Mouse (Mus musculus) midbrain, embryonic 14.5 days (tissue): ENCODE measurements at regions not wholly inside any gene's neighbourhood (a gene's known extent, or its start where the extent isn't known, plus 50 kb on each side); places are given as distances from the start of the nearest gene placed in this dataset.

Source experiments
- ATAC-seq: fragments of 200-750 bp; cut with Nextera tagmentation; 2 replicates; pipeline ENCODE4 v1.8.0; 2017; ENCODE audit warnings: moderate number of reproducible peaks, moderate library complexity; ENCODE audit not compliant: low FRiP score, low TSS enrichment
- DNase-seq: peaks from one replicate; pipeline ENCODE4 v3.0.0-alpha.2; 2015
- H3K27ac ChIP-seq: fragments of 300-500 bp; sonication (generic); replicated peaks from 2 replicates; pipeline ENCODE4 v1.5.1; 2014; ENCODE audit warnings: mild to moderate bottlenecking, low read depth, low read length, moderate library complexity
- H3K27me3 ChIP-seq: fragments of 300-500 bp; sonication (generic); 2 replicates; pipeline ENCODE4 v1.6.1; 2014; ENCODE audit warnings: low read length, control low read depth, mixed read lengths; ENCODE audit not compliant: control insufficient read depth, insufficient read depth
- H3K36me3 ChIP-seq: fragments of 300-500 bp; sonication (generic); 2 replicates; pipeline ENCODE4 v1.6.1; 2014; ENCODE audit warnings: low read length, control low read depth; ENCODE audit not compliant: control insufficient read depth, insufficient read depth
- H3K4me1 ChIP-seq: fragments of 300-500 bp; sonication (generic); 2 replicates; pipeline ENCODE4 v1.6.1; 2014; ENCODE audit warnings: mild to moderate bottlenecking, antibody characterized with exemption, low read length, control low read depth; ENCODE audit not compliant: control insufficient read depth, insufficient read depth
- H3K4me2 ChIP-seq: fragments of 300-500 bp; sonication (generic); 2 replicates; pipeline ENCODE4 v1.6.1; 2014; ENCODE audit warnings: mild to moderate bottlenecking, low read length, moderate library complexity
- H3K4me3 ChIP-seq: fragments of 300-500 bp; sonication (generic); replicated peaks from 2 replicates; pipeline ENCODE4 v1.5.1; 2014; ENCODE audit warnings: low read depth, low read length
- H3K9ac ChIP-seq: fragments of 300-500 bp; sonication (generic); replicated peaks from 2 replicates; pipeline ENCODE4 v1.6.1; 2014; ENCODE audit warnings: mild to moderate bottlenecking, low read length, moderate library complexity
- H3K9me3 ChIP-seq: fragments of 300-500 bp; sonication (generic); 2 replicates; pipeline ENCODE4 v1.6.1; 2016; ENCODE audit warnings: low read length, control low read depth, mixed read lengths; ENCODE audit not compliant: control insufficient read depth
- WGBS: fragments of 180-500 bp; shearing (Covaris S2); extraction: QIAGEN DNeasy Blood & Tissue Kit; methylation state at CpG from one replicate; pipeline ENCODE4 v1.1.7; 2014; 5-methylcytosine and 5-hydroxymethylcytosine counted together

- Histone ChIP-seq H3K9me3 (no peaks in the 10 kb centered on the region), H3K4me3 (no peak overlapping the region), H3K27ac (0 out of 2 replicates have a peak overlapping the region, but pooled peaks have one; percentile 3), H3K4me2 (no peak overlapping the region), H3K27me3 (no peaks in the 10 kb centered on the region), H3K4me1 (no peaks in the 10 kb centered on the region; the same call in 1 of the 2 replicates), H3K9ac (no peak overlapping the region), H3K36me3 (no peaks in the 10 kb centered on the region)
- ATAC-seq (peak; percentile 69; the same call in 1 of the 2 replicates), DNase-seq (peak; percentile 71)
- WGBS: 23% methylated on average over 5 of the region's 5 CpGs
Observed at GRCm38 (mm10) chr7:83329809-83330412, 254.8 kb upstream of the Tmc3 start.

- no peaks in the 10 kb centered on the region for H3K27me3 ChIP-seq
- ATAC-seq: no peak
- WGBS: 75% methylated on average over 5 of the region's 5 CpGs
- no peak overlapping the region for H3K27ac ChIP-seq
- H3K4me3 ChIP-seq: no peak overlapping the region
- H3K9me3 ChIP-seq: no peaks in the 10 kb centered on the region
- H3K36me3 ChIP-seq: no peaks in the 10 kb centered on the region
- H3K4me1 ChIP-seq: no peaks in the 10 kb centered on the region
- no peak overlapping the region for H3K4me2 ChIP-seq
- no peak overlapping the region for H3K9ac ChIP-seq
- no peak for DNase-seq
Observed at GRCm38 (mm10) chr7:83347103-83347754, 237.5 kb upstream of the Tmc3 start.

GRCm38 (mm10) chr7:83369191-83369590, 215.5 kb upstream of the Tmc3 start:
- Histone ChIP-seq H3K4me3 (no peak overlapping the region), H3K27me3 (no peaks in the 10 kb centered on the region), H3K36me3 (no peaks in the 10 kb centered on the region), H3K27ac (no peak overlapping the region), H3K9me3 (no peaks in the 10 kb centered on the region), H3K4me1 (no peaks in the 10 kb centered on the region), H3K9ac (no peak overlapping the region), H3K4me2 (no peak overlapping the region)
- ATAC-seq: no peak
- WGBS: 87% methylated on average over 3 of the region's 3 CpGs
- DNase-seq: no peak

- no peaks in the 10 kb centered on the region for H3K36me3 ChIP-seq
- H3K4me1 ChIP-seq: no peaks in the 10 kb centered on the region
- H3K9ac ChIP-seq: no peak overlapping the region
- H3K27ac ChIP-seq: no peak overlapping the region
- ATAC-seq (no peak), DNase-seq (no peak)
- WGBS: 84% methylated on average over 6 of the region's 6 CpGs
- H3K27me3 ChIP-seq: no peaks in the 10 kb centered on the region
- no peak overlapping the region for H3K4me2 ChIP-seq
- no peak overlapping the region for H3K4me3 ChIP-seq
- no peaks in the 10 kb centered on the region for H3K9me3 ChIP-seq
Observed at GRCm38 (mm10) chr7:83369605-83370004, 215.1 kb upstream of the Tmc3 start.

GRCm38 (mm10) chr7:83376826-83377225, 207.9 kb upstream of the Tmc3 start:
- Histone ChIP-seq H3K4me3 (no peak overlapping the region), H3K9ac (no peak overlapping the region), H3K27ac (no peak overlapping the region), H3K36me3 (no peaks in the 10 kb centered on the region), H3K4me2 (no peak overlapping the region), H3K27me3 (no peaks in the 10 kb centered on the region), H3K4me1 (peaks cover 8% of the 10 kb centered on the region; the same call in 1 of the 2 replicates), H3K9me3 (no peaks in the 10 kb centered on the region)
- no peak for DNase-seq
- WGBS: 80% methylated on average over 1 of the region's 1 CpGs
- no peak for ATAC-seq

- 59% methylated on average over 7 of the region's 7 CpGs for WGBS
- Histone ChIP-seq H3K27me3 (no peaks in the 10 kb centered on the region), H3K9me3 (no peaks in the 10 kb centered on the region), H3K4me1 (peaks cover 22% of the 10 kb centered on the region), H3K4me3 (no peak overlapping the region), H3K4me2 (peak overlapping the region; percentile 34), H3K36me3 (no peaks in the 10 kb centered on the region), H3K9ac (no peak overlapping the region), H3K27ac (peak overlapping the region; percentile 73)
- ATAC-seq (no peak), DNase-seq (no peak)
Observed at GRCm38 (mm10) chr7:83381381-83382181, 203.1 kb upstream of the Tmc3 start.

- Histone ChIP-seq H3K9ac (no peak overlapping the region), H3K9me3 (no peaks in the 10 kb centered on the region), H3K4me3 (no peak overlapping the region; the same call in 1 of the 2 replicates), H3K27me3 (no peaks in the 10 kb centered on the region), H3K4me2 (peak overlapping the region; percentile 34), H3K36me3 (no peaks in the 10 kb centered on the region), H3K4me1 (peaks cover 22% of the 10 kb centered on the region), H3K27ac (peak overlapping the region; percentile 84)
- ATAC-seq (peak; percentile 95), DNase-seq (peak; percentile 90)
- WGBS: 6% methylated on average over 8 of the region's 8 CpGs
Observed at GRCm38 (mm10) chr7:83382803-83383363, 201.8 kb upstream of the Tmc3 start.

- Histone ChIP-seq H3K36me3 (no peaks in the 10 kb centered on the region), H3K9ac (no peak overlapping the region), H3K9me3 (no peaks in the 10 kb centered on the region), H3K27me3 (no peaks in the 10 kb centered on the region), H3K4me3 (no peak overlapping the region), H3K27ac (no peak overlapping the region), H3K4me1 (no peaks in the 10 kb centered on the region), H3K4me2 (no peak overlapping the region)
- no peak for ATAC-seq
- no peak for DNase-seq
- WGBS: 82% methylated on average over 5 of the region's 5 CpGs
Observed at GRCm38 (mm10) chr7:83391388-83391787, 193.3 kb upstream of the Tmc3 start.
